Mouse (Mus musculus) liver, embryonic 14.5 days (tissue): ENCODE measurements around the gene Fbxo36. TPM values are rescaled to one million over a fixed set of nuclear protein-coding genes. Genes with fewer than 3 reads are reported as not detected.

Source experiments
- ATAC-seq: fragments of 200-750 bp; cut with Nextera tagmentation; 2 replicates; pipeline ENCODE4 v1.8.0; 2017; ENCODE audit warnings: moderate number of reproducible peaks, mild to moderate bottlenecking, moderate library complexity; ENCODE audit not compliant: insufficient read depth
- DNase-seq, 3 experiments: peaks; one replicate each; pipeline ENCODE4 v3.0.0-alpha.2; 2012 to 2013; ENCODE audit warnings: low read depth in 3 of 3, low spot score in 3 of 3
- H3K27ac ChIP-seq: fragments of 300-500 bp; sonication (generic); 2 replicates; pipeline ENCODE4 v1.5.1; 2014; ENCODE audit warnings: moderate library complexity, mild to moderate bottlenecking, control low read depth, inconsistent platforms
- H3K27me3 ChIP-seq: fragments of 300-500 bp; sonication (generic); 2 replicates; pipeline ENCODE4 v1.6.1; 2014; ENCODE audit warnings: mild to moderate bottlenecking, low read length, moderate library complexity; ENCODE audit not compliant: control insufficient read depth, insufficient read depth
- H3K36me3 ChIP-seq: fragments of 300-500 bp; sonication (generic); replicated peaks from 2 replicates; pipeline ENCODE4 v1.6.1; 2014; ENCODE audit warnings: low read depth; ENCODE audit not compliant: control insufficient read depth, insufficient read depth
- H3K4me1 ChIP-seq, 2 experiments: fragments of 200-500 bp in 1 of 2; fragments of 300-500 bp in 1 of 2; sonication (generic) in 1 of 2; replicated peaks; 2 replicates each; pipeline ENCODE4 v1.6.1; 2012 to 2014; ENCODE audit warnings: antibody characterized with exemption in 1 of 2, inconsistent platforms in 1 of 2, low read length in 1 of 2; ENCODE audit not compliant: control insufficient read depth in 2 of 2, insufficient read depth in 2 of 2
- H3K4me2 ChIP-seq: fragments of 300-500 bp; sonication (generic); 2 replicates; pipeline ENCODE4 v1.6.1; 2014; ENCODE audit warnings: low read depth, mild to moderate bottlenecking, control low read depth, moderate library complexity
- H3K4me3 ChIP-seq, 2 experiments: fragments of 200-500 bp in 1 of 2; fragments of 300-500 bp in 1 of 2; sonication (generic) in 1 of 2; 2 replicates each; pipeline ENCODE4 v1.5.1; 2012 to 2014; ENCODE audit warnings: low read depth in 2 of 2, low read length in 2 of 2, mild to moderate bottlenecking in 2 of 2, control low read depth in 1 of 2, inconsistent platforms in 1 of 2, moderate library complexity in 1 of 2; ENCODE audit not compliant: insufficient read depth in 1 of 2
- H3K9ac ChIP-seq: fragments of 300-500 bp; sonication (generic); replicated peaks from 2 replicates; pipeline ENCODE4 v1.6.1; 2014; ENCODE audit warnings: mild to moderate bottlenecking, control low read depth, moderate library complexity
- H3K9me3 ChIP-seq: fragments of 300-500 bp; sonication (generic); 2 replicates; pipeline ENCODE4 v1.6.1; 2016; ENCODE audit warnings: low read length, mixed read lengths; ENCODE audit not compliant: control insufficient read depth
- CTCF ChIP-seq: IDR thresholded peaks from 2 replicates; pipeline ENCODE4 v1.5.1; 2016; ENCODE audit warnings: antibody characterized with exemption, low read depth, control low read depth
- EP300 ChIP-seq: IDR thresholded peaks from 2 replicates; pipeline ENCODE4 v1.6.1; 2016; ENCODE audit warnings: antibody characterized with exemption, low read depth
- WGBS: fragments of 180-500 bp; shearing (Covaris S2); extraction: QIAGEN DNeasy Blood & Tissue Kit; methylation state at CpG from one replicate; pipeline ENCODE4 v1.1.7; 2014; ENCODE audit not compliant: insufficient replicate concordance; 5-methylcytosine and 5-hydroxymethylcytosine counted together
- polyA plus RNA-seq, 2 experiments: library from polyadenylated mRNA; depleted of rRNA in 1 of 2; stranded (reverse) in 1 of 2; unstranded in 1 of 2; fragments of >200 nt; fragmentation: Nextera tagmentation in 1 of 2; extraction: Ambion mirVana in 1 of 2; gene quantifications; 2 replicates each; pipeline versions ENCODE4 v1.2.1 to v1.2.3; 2012 to 2014

Gene Fbxo36
- polyA plus RNA-seq, 2 experiments = 4.0 to 9.0 TPM

DNA sequence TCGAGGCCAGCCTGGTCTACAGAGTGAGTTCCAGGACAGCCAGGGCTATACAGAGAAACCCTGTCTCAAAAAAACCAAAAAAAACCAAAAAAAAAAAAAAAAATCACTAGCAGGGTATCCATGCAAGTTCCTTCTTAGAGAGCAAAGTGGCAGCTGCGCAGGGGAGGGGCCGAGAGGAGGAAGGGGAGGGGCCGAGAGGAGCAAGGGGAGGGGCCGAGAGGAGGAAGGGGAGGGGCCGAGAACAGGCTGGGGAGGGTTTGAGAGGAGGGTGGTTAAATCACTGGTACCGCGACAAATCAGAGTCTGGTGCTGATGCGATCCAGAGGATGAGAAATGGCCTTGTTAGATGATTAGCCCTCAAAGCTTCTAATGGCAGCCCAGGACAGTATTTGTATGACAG lies 52.1 kb downstream of the Fbxo36 start:
- no peaks in the 10 kb centered on the region for H3K4me1 ChIP-seq
- no peak overlapping the region for H3K4me2 ChIP-seq
- TF ChIP-seq CTCF (no peak), EP300 (no peak)
- H3K36me3 ChIP-seq = no peaks in the 10 kb centered on the region
- H3K27me3 ChIP-seq = no peaks in the 10 kb centered on the region
- ATAC-seq (no peak), DNase-seq (no peak)
- H3K9ac ChIP-seq = no peak overlapping the region
- no peak overlapping the region for H3K4me3 ChIP-seq
- 75% methylated on average over 9 of the region's 9 CpGs for WGBS
- H3K27ac ChIP-seq = no peak overlapping the region
- H3K9me3 ChIP-seq = no peaks in the 10 kb centered on the region

DNA sequence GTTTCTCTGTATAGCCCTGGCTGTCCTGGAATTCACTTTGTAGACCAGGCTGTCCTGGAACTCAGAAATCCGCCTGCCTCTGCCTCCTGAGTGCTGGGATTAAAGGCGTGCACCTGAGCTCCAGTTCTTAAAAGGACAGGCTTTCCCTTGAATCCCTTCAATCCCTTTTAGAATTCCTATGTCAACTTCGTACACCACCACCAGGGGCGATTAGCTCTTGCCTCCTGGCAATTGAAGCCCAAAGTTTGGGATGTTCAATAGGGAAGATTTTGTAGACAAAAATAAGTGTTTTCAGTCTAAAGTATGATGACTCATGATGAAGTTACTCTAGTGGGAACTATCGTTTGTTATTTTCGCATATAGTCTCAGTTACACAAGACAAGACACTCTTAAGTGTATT lies 57.7 kb downstream of the Fbxo36 start:
- TF ChIP-seq CTCF (no peak), EP300 (no peak)
- H3K4me3 ChIP-seq = no peak overlapping the region
- DNase-seq (no peak), ATAC-seq (no peak)
- 61% methylated on average over 6 of the region's 6 CpGs for WGBS
- no peaks in the 10 kb centered on the region for H3K36me3 ChIP-seq
- H3K4me1 ChIP-seq = no peaks in the 10 kb centered on the region
- no peak overlapping the region for H3K4me2 ChIP-seq
- no peak overlapping the region for H3K9ac ChIP-seq
- H3K27ac ChIP-seq = no peak overlapping the region
- H3K9me3 ChIP-seq = no peaks in the 10 kb centered on the region
- H3K27me3 ChIP-seq = no peaks in the 10 kb centered on the region

DNA sequence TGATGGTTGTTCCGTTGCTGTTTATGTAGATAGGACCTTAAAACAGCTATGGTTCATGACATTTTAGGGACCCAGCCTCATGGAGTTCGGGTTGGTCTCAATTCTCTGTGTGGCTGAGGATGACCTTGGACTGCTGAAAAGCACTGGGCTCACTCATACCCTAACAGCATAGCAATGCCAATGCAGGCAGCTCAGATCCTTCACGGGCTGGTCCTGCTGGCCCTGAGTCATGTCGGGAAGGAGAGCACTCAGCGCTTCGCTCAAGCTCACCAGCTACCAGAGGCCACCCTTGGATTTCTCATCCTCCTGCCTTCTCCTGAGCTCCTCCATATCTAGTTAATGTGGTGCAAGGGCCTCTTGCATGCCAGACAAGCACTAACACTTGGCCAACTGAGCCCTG lies 59.5 kb downstream of the Fbxo36 start:
- no peaks in the 10 kb centered on the region for H3K4me1 ChIP-seq
- H3K4me3 ChIP-seq = no peak overlapping the region
- H3K9ac ChIP-seq = no peak overlapping the region
- no peaks in the 10 kb centered on the region for H3K27me3 ChIP-seq
- no peak overlapping the region for H3K4me2 ChIP-seq
- no peak for TF ChIP-seq EP300
- TF ChIP-seq CTCF = no peak
- H3K9me3 ChIP-seq = no peaks in the 10 kb centered on the region
- no peak for DNase-seq
- WGBS = 70% methylated on average over 6 of the region's 6 CpGs
- no peaks in the 10 kb centered on the region for H3K36me3 ChIP-seq
- ATAC-seq = no peak
- no peak overlapping the region for H3K27ac ChIP-seq

DNA sequence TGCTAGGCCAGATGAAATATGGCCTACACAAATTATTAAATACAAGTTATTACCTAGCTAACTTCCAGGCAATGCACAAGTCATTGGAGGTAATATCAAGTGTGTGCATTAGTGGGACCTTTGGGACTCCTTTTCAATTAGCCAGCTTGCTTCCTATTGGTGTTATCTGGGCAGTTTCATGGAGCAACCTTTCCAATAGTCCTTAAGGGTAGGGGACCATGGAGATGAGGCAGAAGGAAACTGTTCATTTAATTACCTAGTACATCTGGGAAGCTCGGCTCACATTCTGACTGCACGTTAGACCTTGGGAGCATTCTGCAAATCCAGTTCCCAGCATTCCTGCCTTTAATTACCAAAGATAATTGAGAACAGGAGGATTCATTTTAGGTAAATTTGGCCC lies 64.8 kb downstream of the Fbxo36 start:
- Histone ChIP-seq H3K4me2 (no peak overlapping the region), H3K27ac (no peak overlapping the region), H3K4me1 (no peaks in the 10 kb centered on the region), H3K4me3 (no peak overlapping the region), H3K9me3 (no peaks in the 10 kb centered on the region), H3K27me3 (no peaks in the 10 kb centered on the region), H3K9ac (no peak overlapping the region), H3K36me3 (no peaks in the 10 kb centered on the region)
- no peak for TF ChIP-seq EP300
- TF ChIP-seq CTCF = no peak
- no peak for DNase-seq
- ATAC-seq = no peak
- 75% methylated on average over 2 of the region's 2 CpGs for WGBS

- DNase-seq (no peak), ATAC-seq (no peak)
- 61% methylated on average over 8 of the region's 8 CpGs for WGBS
- Histone ChIP-seq H3K36me3 (no peaks in the 10 kb centered on the region), H3K27me3 (no peaks in the 10 kb centered on the region), H3K9ac (no peak overlapping the region), H3K9me3 (no peaks in the 10 kb centered on the region), H3K4me1 (no peaks in the 10 kb centered on the region), H3K4me3 (no peak overlapping the region), H3K4me2 (no peak overlapping the region), H3K27ac (no peak overlapping the region)
- TF ChIP-seq CTCF = no peak
- no peak for TF ChIP-seq EP300
Observed at GRCm38 (mm10) chr1:84910177-84910804, 70.7 kb downstream of the Fbxo36 start.
